Mouse (Mus musculus): ENCODE results near the gene Grin2d. TPM values are rescaled to one million over a fixed set of nuclear protein-coding genes. Genes with fewer than 3 reads are reported as not detected.
"Not testable (repeated sequence)": the region's sequence is repeated elsewhere in the genome, so short reads cannot be mapped to it uniquely, and the experiment has no call there.

Grin2d gene
- total RNA-seq, 2 experiments from 2014 or later = not detected

- ATAC-seq (replicated peaks; ENCODE audit: low FRiP score, poor library complexity, severe bottlenecking) = no peak
Observed at GRCm38 (mm10) chr7:45901562-45901961, 23.4 kb upstream of the Grin2d start.

GRCm38 (mm10) chr7:45898125-45898524 is 19.9 kb upstream of the Grin2d start:
- not testable (repeated sequence) for ATAC-seq (replicated peaks; ENCODE audit: low FRiP score, poor library complexity, severe bottlenecking)

GRCm38 (mm10) chr7:45897258-45897757 is 19.1 kb upstream of the Grin2d start:
- ATAC-seq (replicated peaks; ENCODE audit: low FRiP score, poor library complexity, severe bottlenecking) = peak; percentile 63

- ATAC-seq (replicated peaks; ENCODE audit: low FRiP score, poor library complexity, severe bottlenecking) = peak; percentile 88
Observed at GRCm38 (mm10) chr7:45896517-45897257, 18.5 kb upstream of the Grin2d start, which contains the start of the genes Syngr4 and Tmem143. Syngr4 (minus strand) TSS chr7:45896714. Tmem143 (plus strand) TSS chr7:45896941.

- peak; percentile 13; the same call in 1 of the 2 replicates for ATAC-seq (replicated peaks; ENCODE audit: low FRiP score, poor library complexity, severe bottlenecking)
Observed at GRCm38 (mm10) chr7:45895931-45896516, 17.8 kb upstream of the Grin2d start.

- ATAC-seq (replicated peaks; ENCODE audit: low FRiP score, poor library complexity, severe bottlenecking) = no peak
Observed at GRCm38 (mm10) chr7:45892651-45893050, 14.5 kb upstream of the Grin2d start.

GRCm38 (mm10) chr7:45887246-45887645 is 9.1 kb upstream of the Grin2d start:
- ATAC-seq (replicated peaks; ENCODE audit: low FRiP score, poor library complexity, severe bottlenecking) = no peak

GRCm38 (mm10) chr7:45881011-45881410 is 2.8 kb upstream of the Grin2d start:
- ATAC-seq (replicated peaks; ENCODE audit: low FRiP score, poor library complexity, severe bottlenecking) = no peak

GRCm38 (mm10) chr7:45880531-45880930 is 2.4 kb upstream of the Grin2d start:
- ATAC-seq (replicated peaks; ENCODE audit: low FRiP score, poor library complexity, severe bottlenecking) = no peak

GRCm38 (mm10) chr7:45876895-45877294 is 1.3 kb downstream of the Grin2d start:
- ATAC-seq (replicated peaks; ENCODE audit: low FRiP score, poor library complexity, severe bottlenecking) = no peak

GRCm38 (mm10) chr7:45873061-45873947 is 4.9 kb downstream of the Grin2d start:
- peak; percentile 70 for ATAC-seq (replicated peaks; ENCODE audit: low FRiP score, poor library complexity, severe bottlenecking)

GRCm38 (mm10) chr7:45872624-45873023 is 5.6 kb downstream of the Grin2d start, which contains the start of gene Kdelr1:
Kdelr1 (plus strand) TSS chr7:45872772.
- ATAC-seq (replicated peaks; ENCODE audit: low FRiP score, poor library complexity, severe bottlenecking) = peak; percentile 88

GRCm38 (mm10) chr7:45870282-45871058 is 7.7 kb downstream of the Grin2d start:
- no peak for ATAC-seq (replicated peaks; ENCODE audit: low FRiP score, poor library complexity, severe bottlenecking)

GRCm38 (mm10) chr7:45869787-45870186 is 8.4 kb downstream of the Grin2d start:
- ATAC-seq (replicated peaks; ENCODE audit: low FRiP score, poor library complexity, severe bottlenecking) = no peak

GRCm38 (mm10) chr7:45869107-45869670 is 9.0 kb downstream of the Grin2d start:
- no peak for ATAC-seq (replicated peaks; ENCODE audit: low FRiP score, poor library complexity, severe bottlenecking)

GRCm38 (mm10) chr7:45867871-45868270 is 10.3 kb downstream of the Grin2d start:
- ATAC-seq (replicated peaks; ENCODE audit: low FRiP score, poor library complexity, severe bottlenecking) = no peak

GRCm38 (mm10) chr7:45865925-45866910 is 12.0 kb downstream of the Grin2d start:
- ATAC-seq (replicated peaks; ENCODE audit: low FRiP score, poor library complexity, severe bottlenecking) = no peak

- no peak for ATAC-seq (replicated peaks; ENCODE audit: low FRiP score, poor library complexity, severe bottlenecking)
Observed at GRCm38 (mm10) chr7:45864435-45864834, 13.7 kb downstream of the Grin2d start.
